Mouse (Mus musculus) NIH3T3 (cell line): ENCODE results near the gene Acbd7.

ENCODE experiments used
- DNase-seq: peaks from one replicate; pipeline ENCODE4 v3.0.0-alpha.2; 2012; ENCODE audit warnings: low read depth

The Acbd7 gene

GRCm38 (mm10) chr2:3335611-3336301, at the start of gene Acbd7:
Gene Acbd7 (plus strand): TSS chr2:3336168.
- DNase-seq: no peak

DNA sequence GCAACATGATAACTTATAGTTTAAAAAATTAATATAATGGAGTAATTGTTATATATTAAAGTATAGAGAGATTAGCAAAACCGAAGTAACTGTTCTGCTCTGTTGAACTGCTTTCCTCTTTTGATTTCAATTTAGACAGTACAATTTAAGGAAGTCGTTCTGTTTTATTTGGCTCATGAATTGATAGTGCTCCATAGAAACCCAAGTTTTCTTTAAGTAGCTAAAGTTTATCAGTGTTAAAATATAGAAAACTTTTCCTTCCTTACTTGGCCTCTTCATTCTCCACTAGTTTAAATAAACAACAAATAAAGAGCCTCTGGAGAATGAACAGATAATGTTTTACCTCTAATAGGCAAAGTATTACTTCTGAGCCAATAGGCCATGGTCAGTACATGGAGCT, 49.7 kb upstream of the Acbd7 start:
- DNase-seq: no peak

DNA sequence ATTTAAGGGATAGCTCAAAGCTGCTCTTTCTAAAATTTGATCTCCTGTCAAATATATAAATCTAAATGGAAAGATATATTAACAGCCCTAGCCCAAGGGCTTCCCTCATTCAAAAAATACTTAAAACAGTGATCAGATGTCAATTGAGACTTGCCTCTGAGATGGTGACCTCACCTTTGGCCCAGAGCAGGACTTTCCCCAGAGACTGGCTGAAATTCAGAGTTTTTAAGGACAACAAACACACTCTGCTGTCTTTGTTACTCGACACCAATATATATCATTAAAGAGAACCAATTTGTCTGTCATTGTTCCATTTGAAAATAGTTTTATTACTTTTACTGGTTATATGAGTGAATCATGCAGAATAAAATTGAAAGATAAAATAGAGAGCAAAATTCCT, 46.4 kb upstream of the Acbd7 start:
- DNase-seq: no peak

- DNase-seq: no peak
Measured at GRCm38 (mm10) chr2:3292170-3292569, 43.8 kb upstream of the Acbd7 start.

DNA sequence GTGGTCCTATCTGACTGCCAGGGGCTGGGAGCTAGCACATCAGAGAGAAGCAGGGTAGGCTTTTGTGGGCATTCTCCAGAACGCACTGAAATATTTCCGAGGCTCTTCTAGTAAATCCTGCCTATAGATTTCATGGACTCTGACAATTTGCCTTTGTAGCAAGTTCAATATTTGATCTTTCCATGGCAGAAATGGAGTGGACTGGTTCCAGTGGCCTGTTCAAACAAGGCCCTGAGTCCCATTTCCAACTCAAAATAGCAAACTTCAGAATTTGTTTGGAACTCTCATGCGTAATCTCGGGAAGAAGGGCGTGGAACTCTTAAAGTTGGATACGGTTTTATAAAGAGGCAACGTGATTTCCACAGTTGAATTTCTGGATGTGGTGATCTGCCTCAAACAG, 40.1 kb upstream of the Acbd7 start:
- no peak for DNase-seq

DNA sequence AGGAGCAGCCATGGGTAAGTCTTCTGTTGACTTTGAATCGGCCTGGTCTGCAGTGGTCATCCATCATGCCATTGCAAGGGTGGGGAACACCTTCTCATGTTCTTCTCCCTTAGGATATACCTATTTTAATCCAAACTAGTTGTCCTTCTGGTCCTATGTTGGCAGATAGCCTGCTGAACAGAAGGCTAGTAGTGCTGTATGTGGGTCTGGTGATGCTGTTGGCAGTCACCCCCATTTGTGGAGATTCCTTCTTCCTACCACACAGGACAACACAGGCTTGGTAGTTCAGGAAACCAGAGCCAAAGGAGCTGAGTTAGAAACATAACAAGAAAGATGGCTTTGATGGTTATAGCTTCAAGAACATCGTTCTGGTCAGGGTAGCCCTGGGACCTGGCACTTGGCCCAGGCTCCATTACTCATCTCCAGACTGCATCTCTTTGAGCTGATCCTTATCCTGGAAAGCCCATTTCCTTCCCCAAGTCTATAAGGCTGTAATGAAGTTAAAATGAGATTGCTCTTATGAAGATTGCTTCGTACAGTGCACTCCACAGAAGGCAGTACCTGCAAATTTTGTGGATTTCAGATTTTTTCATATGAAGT, 30.4 kb upstream of the Acbd7 start:
- peak; percentile 88 for DNase-seq

- no peak for DNase-seq
Measured at GRCm38 (mm10) chr2:3323132-3323531, 12.8 kb upstream of the Acbd7 start.

GRCm38 (mm10) chr2:3324381-3325130, 11.4 kb upstream of the Acbd7 start:
- DNase-seq: no peak

- DNase-seq: no peak
Measured at GRCm38 (mm10) chr2:3326547-3326946, 9.4 kb upstream of the Acbd7 start.

- peak; percentile 82 for DNase-seq
Measured at GRCm38 (mm10) chr2:3327351-3327750, 8.6 kb upstream of the Acbd7 start.

- DNase-seq: no peak
Measured at GRCm38 (mm10) chr2:3331071-3331703, 4.8 kb upstream of the Acbd7 start.

GRCm38 (mm10) chr2:3332056-3332455, 3.9 kb upstream of the Acbd7 start:
- DNase-seq: no peak

DNA sequence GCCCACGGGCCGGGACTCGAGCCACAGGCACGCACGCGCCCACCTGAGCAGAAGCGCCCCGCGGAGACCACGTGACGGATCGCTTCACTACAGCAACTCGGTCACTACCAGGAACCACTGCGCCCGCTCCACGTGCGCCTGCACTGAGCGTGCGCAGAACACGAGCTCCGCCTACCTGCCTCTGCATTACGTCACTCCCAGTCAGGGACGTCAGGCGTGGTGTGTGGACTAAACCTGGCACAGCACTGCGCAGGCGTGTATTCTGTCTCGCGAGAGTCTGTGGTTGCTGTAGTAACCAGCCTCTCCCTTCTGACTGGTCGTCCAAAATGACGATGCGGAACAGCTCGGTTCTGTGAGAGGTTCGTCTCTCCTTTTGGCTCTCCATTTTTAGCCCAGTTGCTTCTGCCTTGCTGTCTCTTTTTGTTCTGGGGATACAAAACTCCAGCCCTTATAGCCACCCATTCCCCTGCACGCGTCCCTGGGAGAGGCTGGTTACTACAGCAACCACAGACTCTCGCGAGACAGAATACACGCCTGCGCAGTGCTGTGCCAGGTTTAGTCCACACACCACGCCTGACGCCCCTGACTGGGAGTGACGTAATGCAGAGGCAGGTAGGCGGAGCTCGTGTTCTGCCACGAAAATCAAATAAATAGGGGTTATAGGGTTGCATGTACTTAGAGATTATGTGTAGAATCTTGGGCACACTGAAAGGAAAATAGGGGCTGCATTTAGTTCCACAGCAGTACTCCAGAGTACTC, 3.3 kb upstream of the Acbd7 start, which contains the start of gene Rpp38:
TSS of gene Rpp38 (minus strand) at position 160 of the 759 bp plus-strand sequence.
- DNase-seq: peak; percentile 99

DNA sequence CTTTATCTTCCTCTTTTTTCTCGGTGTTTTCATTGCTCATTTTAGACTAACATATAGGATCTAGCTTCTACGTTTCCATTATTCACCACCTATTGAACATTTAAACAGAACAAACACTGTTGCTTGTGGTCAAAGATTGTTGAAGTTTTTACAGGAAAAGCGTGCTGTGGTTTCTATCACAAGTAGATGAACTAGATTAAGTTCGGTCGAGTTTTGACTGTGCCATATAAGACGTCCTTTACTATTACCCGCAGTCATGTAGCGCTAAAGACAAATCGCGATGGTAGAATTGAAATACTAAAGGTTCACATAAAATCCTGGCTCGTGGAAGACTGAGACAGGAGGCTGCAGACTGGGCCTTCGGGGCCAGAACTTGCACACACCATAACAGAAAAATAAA, 2.2 kb upstream of the Acbd7 start:
- no peak for DNase-seq

- no peak for DNase-seq
Measured at GRCm38 (mm10) chr2:3348422-3348821, 12.5 kb downstream of the Acbd7 start.

GRCm38 (mm10) chr2:3348919-3349318, 13.0 kb downstream of the Acbd7 start:
- DNase-seq: peak; percentile 80

DNA sequence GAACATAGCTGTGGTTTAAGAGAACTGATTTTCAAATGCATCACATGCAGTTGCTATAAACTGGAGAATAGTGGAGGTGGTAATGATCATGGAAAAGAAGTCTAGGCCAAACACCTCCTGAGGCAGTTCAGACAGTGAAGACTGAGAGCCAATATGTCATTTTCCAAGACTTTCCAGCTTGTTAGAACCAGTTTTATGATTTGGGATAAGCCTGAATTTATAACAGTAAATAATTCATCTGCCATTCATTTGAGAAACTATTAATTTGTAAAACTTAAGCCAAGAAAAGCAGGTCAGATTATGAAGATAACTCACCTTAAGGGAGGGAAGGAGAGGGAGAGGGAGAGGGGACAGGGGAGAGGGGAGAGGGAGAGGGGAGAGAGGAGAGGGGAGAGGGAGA, 17.2 kb downstream of the Acbd7 start:
- DNase-seq: no peak

GRCm38 (mm10) chr2:3355793-3356192, 19.8 kb downstream of the Acbd7 start:
- no peak for DNase-seq

GRCm38 (mm10) chr2:3356311-3356710, 20.3 kb downstream of the Acbd7 start:
- no peak for DNase-seq

DNA sequence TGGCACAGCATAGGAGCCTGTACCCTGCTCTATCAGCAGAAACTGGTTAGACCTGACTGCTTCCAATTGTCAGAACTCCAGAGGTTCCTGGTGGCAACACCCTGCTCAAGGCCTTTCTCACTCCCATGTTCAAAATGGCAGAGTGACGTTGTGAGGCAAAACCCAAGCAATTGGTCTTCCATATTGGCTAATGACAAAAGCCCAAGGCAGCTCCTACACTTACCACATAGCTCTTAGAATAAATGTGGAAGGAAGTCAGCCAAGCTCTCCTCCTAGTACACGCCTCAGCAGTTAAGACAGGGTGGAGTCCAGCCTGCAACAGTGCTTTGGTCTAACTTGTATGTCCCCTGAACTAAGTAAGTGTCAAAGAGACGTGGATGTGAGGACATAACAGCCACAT, 21.9 kb downstream of the Acbd7 start:
- no peak for DNase-seq

GRCm38 (mm10) chr2:3361067-3361466, 25.1 kb downstream of the Acbd7 start:
- DNase-seq: no peak

DNA sequence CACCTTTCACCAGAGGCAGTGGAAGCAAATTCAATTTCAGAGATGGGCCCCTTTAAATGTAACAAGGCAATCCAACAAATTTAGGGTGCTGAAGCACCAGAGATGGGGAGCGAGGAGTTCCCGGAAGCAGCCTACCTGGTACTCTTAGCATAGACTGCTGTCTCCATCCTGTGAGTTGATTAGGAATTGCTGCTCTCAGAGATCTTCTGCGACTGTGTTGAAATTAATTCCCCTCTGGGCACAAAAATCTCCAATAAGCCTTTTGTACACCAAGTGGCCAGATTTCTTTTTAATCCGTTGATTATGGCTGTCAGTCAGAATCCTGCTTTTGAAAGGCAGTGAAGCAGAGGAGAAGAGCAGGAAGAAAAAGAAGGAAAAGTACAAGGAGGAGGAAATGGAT, 29.2 kb downstream of the Acbd7 start:
- no peak for DNase-seq
